Comparison of ENCODE assay signal across 13 mouse cellular contexts in genomic region chr6:50783494-50783893, GRCm38 (mm10).
DNase-seq lines count a peak whose midpoint lies in the region; ATAC-seq and TF ChIP-seq lines count a peak whose summit lies in the region.
"Had no signal": no experiment of that assay in that cellular context is flagged by ENCODE, and none has a peak within 500 bp of the region (broad histone marks: within the 10 kb centered on the region; RNA-seq: fewer than 3 reads in every experiment).

No protein-coding gene starts in this region.

- no peak overlapping the region for H3K27ac ChIP-seq in heart, embryonic 10.5 days
- peak overlapping the region; percentile 53 for H3K27ac ChIP-seq in hindbrain, embryonic 14.5 days
- peak overlapping the region; percentile 49 for H3K27ac ChIP-seq in midbrain, postnatal 0 days (ENCODE audit: low read depth, low read length)
- H3K27ac ChIP-seq: lung, embryonic 15.5 days had no signal

- H3K36me3 ChIP-seq in heart, embryonic 10.5 days: no peaks in the 10 kb centered on the region
- no peaks in the 10 kb centered on the region for H3K36me3 ChIP-seq in hindbrain, embryonic 14.5 days (replicated peaks; ENCODE audit: control insufficient read depth, insufficient read depth)
- H3K36me3 ChIP-seq in midbrain, postnatal 0 days (ENCODE audit: insufficient read depth, low read length): no peaks in the 10 kb centered on the region
- H3K36me3 ChIP-seq: lung, embryonic 15.5 days had no signal

- no peaks in the 10 kb centered on the region for H3K4me1 ChIP-seq in heart, embryonic 10.5 days
- H3K4me1 ChIP-seq in hindbrain, embryonic 14.5 days (replicated peaks; ENCODE audit: control insufficient read depth, insufficient read depth, low read length): peaks cover 14% of the 10 kb centered on the region
- H3K4me1 ChIP-seq in midbrain, postnatal 0 days (ENCODE audit: insufficient read depth, low read length): no peaks in the 10 kb centered on the region; the same call in 1 of the 2 replicates
- H3K4me1 ChIP-seq: lung, embryonic 15.5 days had no signal

- H3K4me3 ChIP-seq in heart, embryonic 10.5 days: no peak overlapping the region
- H3K4me3 ChIP-seq in hindbrain, embryonic 14.5 days (replicated peaks; ENCODE audit: low read length): no peak overlapping the region
- no peak overlapping the region for H3K4me3 ChIP-seq in midbrain, postnatal 0 days (ENCODE audit: low read depth, low read length)
- H3K4me3 ChIP-seq: lung, embryonic 15.5 days had no signal

- peak overlapping the region; percentile 14; the same call in 1 of the 2 replicates for H3K9ac ChIP-seq in hindbrain, embryonic 14.5 days
- no peak overlapping the region for H3K9ac ChIP-seq in midbrain, postnatal 0 days (replicated peaks; ENCODE audit: low read length, poor library complexity, severe bottlenecking)
- H3K9ac ChIP-seq: lung, embryonic 15.5 days had no signal

- DNase-seq in heart, embryonic 10.5 days (ENCODE audit: low spot score): peak; percentile 68
- DNase-seq in heart, adult 18-20 months: no peak
- DNase-seq in right cerebral cortex, adult 18-20 months: peak; percentile 32
- DNase-seq in right cerebral cortex, postnatal 25 days: no peak
- peak; percentile 41 for DNase-seq in hindbrain, embryonic 14.5 days (ENCODE audit: low spot score)
- DNase-seq in midbrain, postnatal 0 days (ENCODE audit: low spot score): peak; percentile 75
- DNase-seq in B cell, adult 2 months: no peak
- no peak for DNase-seq in kidney, postnatal 25 days
- DNase-seq: cerebellum, adult 18-20 months; kidney, adult 11 months; kidney, postnatal 4 days; retina, postnatal 1 day had no signal

- peak; percentile 62; the same call in 1 of the 2 replicates for ATAC-seq in hindbrain, embryonic 14.5 days (ENCODE audit: low FRiP score)
- no peak; the same call in 1 of the 2 replicates for ATAC-seq in midbrain, postnatal 0 days (ENCODE audit: low FRiP score)

- H3K4me2 ChIP-seq in hindbrain, embryonic 14.5 days (replicated peaks): no peak overlapping the region
- H3K4me2 ChIP-seq in midbrain, postnatal 0 days (ENCODE audit: low read depth, low read length, poor library complexity, severe bottlenecking): no peak overlapping the region
- H3K4me2 ChIP-seq: lung, embryonic 15.5 days had no signal

- H3K9me3 ChIP-seq in heart, embryonic 10.5 days: no peaks in the 10 kb centered on the region
- H3K9me3 ChIP-seq in hindbrain, embryonic 14.5 days (ENCODE audit: control insufficient read depth, low read length): no peaks in the 10 kb centered on the region
- no peaks in the 10 kb centered on the region for H3K9me3 ChIP-seq in midbrain, postnatal 0 days (ENCODE audit: low read length)
- H3K9me3 ChIP-seq: lung, embryonic 15.5 days had no signal

- no peak for TF ChIP-seq CTCF in midbrain, postnatal 0 days (IDR thresholded peaks at IDR 0.05)

- H3K27me3 ChIP-seq in heart, embryonic 10.5 days (ENCODE audit: insufficient read depth, poor library complexity, severe bottlenecking): peaks cover 15% of the 10 kb centered on the region; the same call in 1 of the 2 replicates
- H3K27me3 ChIP-seq in hindbrain, embryonic 14.5 days (ENCODE audit: control insufficient read depth, insufficient read depth, low read length): no peaks in the 10 kb centered on the region
- H3K27me3 ChIP-seq in midbrain, postnatal 0 days (ENCODE audit: insufficient read depth, low read length): no peaks in the 10 kb centered on the region
- H3K27me3 ChIP-seq: lung, embryonic 15.5 days had no signal

- WGBS in heart, embryonic 10.5 days: 63% methylated on average over 10 of the region's 10 CpGs
- 45% methylated on average over 10 of the region's 10 CpGs for WGBS in hindbrain, embryonic 14.5 days
- 41% methylated on average over 10 of the region's 10 CpGs for WGBS in midbrain, postnatal 0 days

Comparison
In these comparisons a context has a peak if more than half of its experiments do, and no peak if none do; other contexts are left out.
1. DNase-seq: peak in heart, embryonic 10.5 days (single experiment), right cerebral cortex, adult 18-20 months (single experiment), hindbrain, embryonic 14.5 days (single experiment) and midbrain, postnatal 0 days (single experiment); none in heart, adult 18-20 months (0 of 2), right cerebral cortex, postnatal 25 days (single experiment), B cell, adult 2 months (0 of 2) and kidney, postnatal 25 days (0 of 2).